Mouse (Mus musculus): Measurements from ENCODE around the gene Anxa3.

Anxa3 gene

DNA sequence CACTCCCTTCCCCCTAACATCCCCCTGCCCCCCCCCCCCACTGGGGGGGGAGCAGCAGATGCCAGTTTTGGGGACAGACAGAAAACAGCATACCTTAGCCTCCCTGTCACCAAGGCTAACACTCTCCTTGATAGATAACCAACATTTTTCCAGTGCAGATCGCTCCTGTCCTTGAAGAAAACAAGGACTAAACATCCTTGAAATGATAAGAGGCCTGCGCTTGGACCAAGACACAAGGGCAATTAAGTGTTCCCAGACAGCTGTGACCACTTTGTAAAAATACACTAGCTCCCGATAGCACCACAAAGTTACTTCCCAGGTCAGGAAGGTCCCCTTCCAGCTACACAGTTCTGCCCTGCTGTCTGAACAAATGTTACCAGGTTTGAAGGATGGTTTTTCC lies 55.2 kb downstream of the Anxa3 start:
- no peak for DNase-seq

DNA sequence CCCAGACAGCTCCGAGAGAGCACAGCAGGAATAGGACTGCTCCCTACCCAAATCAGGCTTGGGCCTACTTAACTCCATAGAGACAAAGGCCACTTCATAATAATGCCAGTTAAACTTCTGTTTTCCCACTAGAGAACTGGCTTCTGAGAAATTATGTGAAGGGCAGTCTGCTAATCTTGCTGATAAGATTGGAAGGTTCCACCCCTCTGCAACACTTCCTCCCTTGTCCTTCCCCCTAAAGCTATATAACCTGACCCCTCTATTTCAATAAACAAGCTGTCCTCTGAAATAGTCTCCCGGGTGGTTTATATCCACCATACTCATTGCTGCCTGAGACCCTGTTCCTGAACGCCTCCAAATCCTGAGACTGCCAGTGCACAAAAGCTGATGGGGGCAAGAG lies 56.1 kb downstream of the Anxa3 start:
- DNase-seq = no peak

DNA sequence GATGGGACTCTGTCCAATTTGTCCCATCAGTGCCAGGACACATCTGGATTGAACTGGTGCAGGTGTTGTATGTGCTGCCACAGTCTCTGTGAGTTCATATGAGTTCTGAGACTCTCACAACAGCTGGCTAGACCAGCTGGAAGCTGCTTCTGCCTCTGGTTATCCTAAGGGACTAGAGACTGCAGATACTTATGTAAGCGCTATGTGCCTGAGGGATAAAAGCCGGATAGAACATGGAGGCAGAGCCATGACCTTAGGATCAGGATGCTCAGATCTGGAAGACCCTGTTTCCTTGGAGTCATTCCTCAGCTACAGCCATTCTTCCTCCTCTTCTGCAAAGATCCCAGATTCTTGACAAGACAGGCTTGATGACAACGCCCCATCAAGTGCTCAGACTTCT lies 60.3 kb downstream of the Anxa3 start:
- DNase-seq = no peak

DNA sequence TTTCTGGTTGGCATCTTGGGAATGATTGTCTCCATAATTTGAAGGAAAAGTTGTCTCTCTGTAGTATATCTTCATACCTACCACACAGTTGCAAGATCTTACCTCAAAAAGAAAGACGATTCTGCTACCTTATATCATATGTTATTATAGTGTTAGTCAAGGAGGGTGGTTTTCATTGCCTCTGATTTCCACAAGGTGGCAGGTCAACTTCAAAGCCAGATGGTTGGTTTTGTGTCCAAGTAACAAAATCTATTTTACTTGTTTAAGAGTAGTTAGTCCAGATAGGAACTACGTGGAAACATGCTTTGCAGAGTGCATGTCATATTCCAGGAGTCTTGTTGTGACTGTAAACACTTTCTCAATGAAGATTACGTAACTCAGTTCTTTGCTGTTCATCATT lies 61.2 kb downstream of the Anxa3 start:
- DNase-seq = no peak

DNA sequence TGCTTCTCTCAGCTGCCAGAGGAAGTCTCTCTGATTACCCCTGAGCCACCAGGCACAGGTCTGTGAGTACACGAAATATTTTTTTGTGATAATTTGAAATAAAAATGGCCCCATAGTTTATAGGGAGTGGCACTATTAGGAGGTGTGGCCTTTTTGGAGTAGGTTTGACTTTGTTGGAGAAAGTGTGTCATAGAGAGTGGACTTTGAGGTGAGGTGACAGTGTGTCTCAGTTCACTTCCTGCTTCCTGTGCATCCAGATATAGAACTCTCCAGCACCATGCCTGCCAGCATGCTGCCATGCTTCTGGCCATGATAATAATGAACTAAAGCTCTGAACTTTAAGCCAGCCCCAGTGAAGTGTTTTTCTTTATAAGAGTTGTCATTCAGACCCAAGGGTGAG lies 66.8 kb downstream of the Anxa3 start:
- no peak for DNase-seq

DNA sequence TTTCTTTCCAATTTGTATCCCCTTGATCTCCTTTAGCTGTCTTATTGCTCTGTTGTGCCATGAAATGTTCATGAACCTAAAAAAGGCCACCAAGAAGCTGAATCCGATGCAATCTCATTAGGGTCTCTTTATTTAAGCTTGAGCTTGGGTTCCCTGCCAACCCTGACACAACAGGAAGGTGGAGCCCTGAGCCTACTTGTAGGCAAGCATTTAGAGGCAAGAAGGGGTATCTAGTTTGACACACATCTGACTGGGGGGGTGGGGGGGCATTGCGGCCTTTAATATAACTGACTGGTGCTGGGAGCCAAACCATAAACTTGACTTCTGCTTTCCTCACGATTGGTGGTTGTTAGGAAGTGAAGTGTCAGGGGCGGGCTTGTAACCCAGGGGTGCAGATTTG lies 74.0 kb downstream of the Anxa3 start:
- DNase-seq = no peak

DNA sequence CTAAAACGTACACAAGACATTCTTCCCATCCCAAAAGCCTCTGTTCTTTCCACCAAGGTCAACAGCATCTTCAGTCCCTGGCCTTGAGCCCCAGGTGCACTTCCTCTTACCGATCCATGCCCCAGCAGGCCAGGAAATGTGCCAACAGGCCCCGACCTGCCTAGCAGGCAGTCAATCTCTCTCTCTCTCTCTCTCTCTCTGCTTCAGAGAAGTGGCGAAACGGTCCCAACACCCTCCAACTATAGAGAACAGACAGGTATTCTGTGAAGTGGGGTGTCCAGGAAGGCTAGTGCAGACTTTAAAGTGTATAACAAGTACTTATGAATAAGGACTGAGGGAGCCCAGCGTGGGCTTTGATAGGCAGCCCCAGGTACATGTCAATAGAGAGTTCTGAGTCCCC lies 75.8 kb downstream of the Anxa3 start:
- DNase-seq = no peak

- no peak for DNase-seq
Observed at GRCm38 (mm10) chr5:96870996-96871395, 77.9 kb downstream of the Anxa3 start.

DNA sequence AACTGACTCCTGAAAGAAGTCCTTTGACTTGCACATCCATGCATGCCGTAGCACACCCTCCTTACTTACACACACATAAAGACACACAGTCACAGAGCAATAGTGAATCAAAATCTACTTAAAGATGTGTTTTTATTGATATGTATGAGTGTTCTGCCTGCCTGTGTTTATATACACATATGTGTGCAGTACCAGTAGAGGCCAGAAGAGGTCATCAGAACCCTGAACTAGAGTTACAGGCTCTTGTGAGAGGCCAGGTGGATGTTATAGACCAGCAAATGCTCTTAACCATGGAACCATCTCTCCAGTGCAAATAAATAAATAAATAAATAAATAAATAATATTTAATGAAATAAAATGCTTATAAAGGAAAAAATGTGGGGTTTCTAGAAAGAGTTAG lies 85.0 kb downstream of the Anxa3 start:
- peak; percentile 37 for DNase-seq

DNA sequence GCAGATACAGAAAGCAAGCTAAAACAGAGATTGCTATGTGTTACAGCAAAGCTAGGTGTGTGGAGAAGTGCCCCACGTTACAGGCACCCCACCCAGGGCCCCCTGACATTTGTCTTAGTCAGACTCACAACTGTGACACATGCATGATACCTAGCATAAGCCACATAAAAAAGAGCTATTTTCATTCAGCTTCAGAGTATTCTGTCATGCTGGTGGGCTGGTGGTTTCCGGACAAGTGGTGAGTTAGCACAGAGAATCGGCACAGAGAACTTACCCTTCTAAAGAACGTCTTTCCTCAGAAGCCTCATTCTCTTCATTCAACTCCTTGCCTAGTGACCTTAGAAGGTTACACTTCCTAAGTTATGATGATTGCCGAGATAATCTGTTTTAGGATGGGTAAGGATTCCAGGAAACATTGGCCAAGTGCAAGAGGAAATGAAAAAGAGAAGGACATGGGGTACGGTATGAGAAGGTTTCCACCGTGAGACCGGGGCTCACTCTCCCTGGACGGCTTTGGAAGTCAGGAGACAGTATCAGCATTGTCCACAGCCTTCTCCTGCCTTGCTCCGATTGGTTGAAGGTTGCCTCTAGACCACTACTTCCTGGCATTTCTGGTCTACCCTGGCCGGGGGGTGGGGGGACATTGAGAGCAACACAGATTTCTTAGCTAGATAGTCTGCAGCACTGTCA lies 85.9 kb downstream of the Anxa3 start:
- DNase-seq = no peak

- DNase-seq = no peak
Observed at GRCm38 (mm10) chr5:96880231-96880630, 87.1 kb downstream of the Anxa3 start.

- DNase-seq = no peak
Observed at GRCm38 (mm10) chr5:96881118-96881517, 88.0 kb downstream of the Anxa3 start.

GRCm38 (mm10) chr5:96881613-96882012 lies 88.5 kb downstream of the Anxa3 start:
- DNase-seq = no peak

- DNase-seq = no peak
Observed at GRCm38 (mm10) chr5:96885202-96885601, 92.1 kb downstream of the Anxa3 start.

GRCm38 (mm10) chr5:96888396-96888795 lies 95.3 kb downstream of the Anxa3 start:
- DNase-seq = no peak

- no peak for DNase-seq
Observed at GRCm38 (mm10) chr5:96890367-96890766, 97.2 kb downstream of the Anxa3 start.
